Mouse (Mus musculus): ENCODE results near the gene Raver1.
"Not testable (repeated sequence)": the region's sequence is repeated elsewhere in the genome, so short reads cannot be mapped to it uniquely, and the experiment has no call there.

Raver1 gene

DNA sequence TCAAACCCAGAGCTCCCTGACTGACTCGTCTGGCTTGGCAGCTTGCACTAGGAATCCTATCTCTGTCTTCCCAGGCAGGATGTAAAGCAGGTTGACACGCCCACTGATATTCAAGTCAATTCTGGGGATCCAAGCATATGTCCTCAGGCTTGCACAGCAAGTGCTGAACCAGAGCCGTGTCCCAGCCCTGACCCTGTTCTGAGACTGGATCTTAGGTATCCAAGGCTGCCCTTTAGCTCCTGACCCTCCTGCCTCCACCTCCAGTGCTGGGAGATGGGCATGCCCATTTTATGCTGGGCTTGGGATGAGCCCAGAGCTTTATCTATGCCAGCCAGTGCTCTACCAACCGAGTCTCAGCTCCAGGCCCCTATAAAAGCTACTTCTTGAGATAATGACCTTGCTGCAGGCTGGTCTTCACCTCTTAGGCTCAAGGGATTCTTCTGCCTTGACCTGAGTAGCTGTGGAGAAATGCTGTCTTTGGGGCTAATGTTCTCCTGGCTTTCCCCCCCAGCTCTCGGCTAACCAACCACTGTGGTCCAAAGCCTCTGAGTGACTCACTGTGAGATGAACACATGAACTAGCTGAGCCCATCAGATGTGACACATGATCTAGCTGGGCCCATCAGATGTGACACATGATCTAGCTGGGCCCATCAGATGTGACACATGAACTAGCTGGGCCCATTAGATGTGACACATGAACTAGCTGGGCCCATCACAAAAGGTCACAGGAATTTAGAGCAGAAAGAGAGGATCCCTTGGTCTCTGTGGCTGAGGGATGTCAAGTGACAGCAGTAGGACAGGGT is 14.2 kb upstream of the Raver1 start:
- DNase-seq (ENCODE audit: low spot score in 2 of 2), result no peak

DNA sequence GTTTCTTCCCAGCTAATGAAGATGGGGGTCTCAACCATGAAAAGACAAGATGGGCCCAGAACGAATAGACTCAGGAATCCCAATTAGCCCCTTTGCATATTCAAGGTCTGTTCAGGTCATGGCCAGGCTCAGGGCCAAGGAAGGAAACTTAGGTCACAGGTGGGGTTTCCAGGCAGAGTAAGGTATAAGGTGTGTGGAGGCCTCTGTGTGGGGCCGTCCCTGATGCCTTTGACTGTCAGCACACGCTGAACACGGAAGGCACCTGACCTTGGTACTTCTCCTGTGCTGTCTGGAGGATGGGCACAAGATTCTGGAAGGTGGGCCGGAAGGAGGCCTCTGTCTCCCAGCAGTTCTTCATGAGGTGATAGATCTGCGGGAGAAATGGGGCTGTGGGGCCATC is 13.0 kb upstream of the Raver1 start:
- DNase-seq (ENCODE audit: low spot score in 2 of 2), result no peak

DNA sequence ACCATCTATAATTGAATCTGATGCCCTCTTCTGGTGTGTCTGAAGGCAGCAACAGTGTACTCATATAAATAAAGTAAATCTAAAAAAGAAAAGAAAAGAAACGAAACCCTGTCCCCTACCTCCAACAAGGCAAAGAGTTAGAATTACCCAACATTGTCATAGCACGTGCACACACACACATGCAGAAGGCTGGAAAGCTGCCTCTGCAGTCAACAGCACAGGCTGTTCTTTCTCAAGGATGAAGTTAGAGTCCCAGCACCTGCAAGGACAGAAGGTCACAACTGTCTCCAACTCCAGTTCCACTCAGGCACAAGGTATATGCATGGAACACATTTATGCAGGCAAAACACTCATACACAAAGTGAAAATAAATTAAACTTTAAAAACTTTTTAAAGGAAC is 10.3 kb upstream of the Raver1 start:
- no peak for DNase-seq (ENCODE audit: low spot score in 2 of 2)

DNA sequence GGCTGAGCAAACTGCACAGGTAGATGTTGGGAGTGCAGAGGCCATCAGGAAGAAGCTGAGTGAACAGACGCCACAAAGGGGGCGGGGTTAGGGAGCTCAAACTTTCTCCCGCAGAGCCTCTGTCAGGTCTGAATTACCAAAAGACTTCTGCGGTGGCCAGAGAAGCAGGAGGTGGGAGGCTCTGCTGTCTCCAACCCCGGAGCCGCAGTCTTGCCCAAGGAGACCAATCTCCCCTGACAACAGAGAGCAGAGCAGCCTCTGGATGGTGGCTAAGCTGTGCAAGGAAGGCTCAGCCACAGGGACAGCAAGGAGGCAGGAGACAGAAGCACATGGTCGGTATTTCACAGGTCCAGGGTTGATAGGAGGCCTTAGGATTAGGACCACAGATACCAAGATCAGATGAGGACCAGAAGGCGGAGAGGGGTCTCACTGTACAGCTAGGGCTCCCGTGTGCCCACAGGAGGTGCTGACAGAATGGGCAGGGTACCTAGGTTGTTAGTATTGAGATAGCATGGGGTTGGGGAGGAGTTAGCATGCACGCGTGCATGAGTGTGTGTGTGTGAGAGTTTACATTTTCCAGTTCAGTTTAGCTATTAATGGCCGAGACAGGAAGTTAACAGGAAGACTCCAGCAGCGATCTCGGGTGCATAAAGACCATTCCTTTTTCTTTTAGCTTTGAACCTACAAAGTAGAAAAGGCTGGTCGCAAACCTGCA is 8.8 kb upstream of the Raver1 start:
- DNase-seq (ENCODE audit: low spot score in 2 of 2), result no peak

DNA sequence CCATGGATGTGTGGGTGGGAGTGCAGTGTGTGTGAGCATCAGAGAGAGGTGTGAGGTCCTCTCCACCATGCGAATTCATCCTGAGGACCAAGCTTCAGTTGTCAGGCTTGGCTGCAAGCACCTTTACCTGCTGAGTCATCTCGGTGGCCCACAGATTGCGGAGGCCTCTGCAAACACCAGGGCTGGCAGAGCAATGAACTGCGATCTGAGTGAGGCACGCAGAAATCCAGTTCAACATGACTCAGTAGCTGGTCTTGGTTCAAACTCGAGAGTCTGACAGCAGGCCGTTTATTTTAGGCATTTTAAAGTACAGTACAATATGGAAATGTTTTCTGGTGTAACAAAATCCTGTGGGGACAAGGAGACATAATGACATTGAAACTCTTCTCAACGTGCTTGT is 6.0 kb upstream of the Raver1 start:
- peak; percentile 71 to 77 for DNase-seq (ENCODE audit: low spot score in 2 of 2)

DNA sequence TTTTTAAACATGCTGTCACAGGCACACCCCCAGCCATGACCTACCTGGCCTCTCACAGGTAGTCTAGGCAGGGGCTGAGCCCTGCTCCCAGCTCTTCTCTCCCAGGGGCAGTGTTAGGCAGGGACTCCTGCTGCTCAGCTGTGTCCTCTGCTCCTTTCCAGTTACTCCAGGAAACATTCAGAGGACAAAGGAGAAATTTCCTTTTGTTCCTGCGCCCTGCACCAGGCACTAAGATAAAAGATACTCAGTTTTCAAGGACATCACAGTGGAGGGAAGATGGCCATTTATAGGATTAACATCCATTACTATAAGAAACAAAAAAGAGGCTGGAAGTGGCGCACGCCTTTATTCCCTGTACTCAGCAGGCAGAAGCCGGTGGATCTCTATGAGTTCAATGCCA is 4.2 kb upstream of the Raver1 start:
- no peak for DNase-seq (ENCODE audit: low spot score in 2 of 2)

DNA sequence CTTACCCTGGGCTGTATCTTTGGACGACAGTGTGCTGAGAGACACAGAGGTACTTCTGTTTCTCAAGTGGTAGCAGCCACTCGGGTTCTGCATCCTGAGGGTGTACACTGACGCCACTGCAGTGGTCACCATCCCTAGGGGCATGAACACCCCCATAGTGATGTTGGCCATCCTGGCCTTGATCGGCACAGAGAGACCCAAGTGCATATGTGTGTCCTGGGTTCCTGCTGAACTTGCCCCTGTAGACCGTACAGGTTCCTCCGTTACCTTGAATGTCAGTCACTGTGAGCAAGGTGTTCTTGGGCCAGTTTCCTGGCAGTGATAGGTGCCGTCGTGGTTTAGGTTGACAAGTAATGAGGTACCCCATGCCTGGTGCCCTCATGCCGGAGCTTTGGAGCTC is 1.6 kb upstream of the Raver1 start:
- DNase-seq (ENCODE audit: low spot score in 2 of 2), result no peak

DNA sequence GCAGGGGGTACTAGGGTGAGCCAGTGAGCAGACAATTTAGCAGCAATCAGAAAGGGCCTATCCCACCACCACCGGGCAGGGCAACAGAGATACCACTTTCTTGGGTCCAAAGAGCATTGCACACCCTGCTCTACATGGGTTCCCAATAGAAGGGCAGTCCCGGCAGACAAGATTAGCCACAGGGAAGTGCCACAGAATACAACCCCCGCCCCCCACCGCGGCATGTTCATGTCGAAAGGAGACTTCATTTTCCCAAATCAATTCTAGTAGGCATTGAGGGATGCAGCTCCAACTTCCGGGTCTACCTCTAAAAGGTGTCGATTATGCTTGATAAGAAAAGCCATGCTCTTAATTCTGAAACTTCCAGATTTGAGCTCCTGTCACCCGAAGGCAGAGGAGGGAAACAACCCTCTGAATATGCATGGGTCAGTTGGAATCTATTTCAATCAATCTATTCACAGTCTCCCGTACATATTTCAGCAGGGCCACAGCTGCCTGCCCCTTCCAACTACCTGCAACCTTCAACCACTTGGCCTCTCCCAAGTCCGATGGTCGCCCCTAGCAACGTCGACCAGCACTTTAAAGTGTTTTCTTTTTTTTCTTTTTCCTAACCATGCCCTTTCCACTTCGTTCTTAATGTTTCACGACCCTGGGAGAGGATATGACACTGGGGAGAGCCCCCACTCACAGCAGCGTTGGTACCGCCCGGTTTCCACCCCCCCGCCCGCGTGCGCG is 669 bp downstream of the Raver1 start:
- no peak for DNase-seq (ENCODE audit: low spot score in 2 of 2)

DNA sequence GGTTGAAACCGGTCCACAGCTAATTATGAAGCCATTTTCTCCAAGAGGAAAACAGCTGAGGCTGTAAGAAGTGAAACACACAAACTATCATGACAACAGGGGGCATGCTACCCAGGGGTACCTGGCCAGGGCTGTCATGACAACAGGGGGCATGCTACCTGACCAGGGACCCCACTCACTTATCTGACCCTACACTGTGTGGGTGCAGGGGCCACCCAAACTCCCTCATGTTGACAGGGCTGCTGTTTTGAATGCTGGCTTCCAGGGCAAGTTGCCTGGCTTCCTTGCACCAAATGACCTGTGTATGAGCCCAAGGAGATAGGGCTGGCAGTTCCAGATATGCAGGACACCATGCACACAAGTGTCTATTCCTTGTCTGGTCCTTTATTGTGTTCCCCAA is 1.3 kb downstream of the Raver1 start:
- no peak for DNase-seq (ENCODE audit: low spot score in 2 of 2)

DNA sequence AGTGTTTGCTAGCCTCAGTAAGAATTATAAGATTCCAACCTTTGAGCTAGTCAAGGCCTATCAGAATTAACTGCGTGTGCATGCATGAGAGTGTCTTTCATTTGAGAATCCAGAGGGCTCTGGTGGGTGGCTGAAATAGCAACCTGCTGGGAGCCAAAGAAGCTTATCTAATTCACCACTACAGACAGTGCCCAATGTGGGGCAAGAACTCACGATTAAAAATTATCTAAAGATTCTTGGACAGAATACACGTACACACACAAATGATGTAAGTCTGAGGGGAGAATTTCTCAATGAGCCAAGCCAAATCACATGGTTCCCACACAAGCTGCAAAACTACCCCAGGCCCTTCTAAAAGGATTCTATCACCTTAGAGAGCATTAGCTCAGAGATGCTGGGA is 8.5 kb downstream of the Raver1 start:
- DNase-seq (ENCODE audit: low spot score in 2 of 2), result no peak

DNA sequence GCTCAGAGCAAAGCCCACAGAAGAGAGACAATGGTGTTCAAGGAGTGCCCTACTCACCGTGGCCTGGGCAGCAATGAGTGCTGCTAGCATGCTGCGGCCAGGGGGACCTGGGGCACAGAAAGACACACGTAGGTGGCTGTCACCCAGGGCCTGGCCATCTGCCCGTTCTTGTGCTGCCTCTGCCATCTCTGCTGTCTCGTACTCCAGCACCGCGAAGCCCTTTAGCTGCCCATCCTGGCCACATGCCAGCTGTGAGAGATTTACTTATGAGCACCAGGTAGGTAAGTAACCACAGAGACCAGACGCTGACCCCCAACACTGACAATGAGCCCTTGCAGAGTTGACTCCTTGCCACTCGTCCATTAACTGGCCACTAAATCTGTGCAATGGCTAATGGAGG is 10.7 kb downstream of the Raver1 start:
- no peak for DNase-seq (ENCODE audit: low spot score in 2 of 2)

DNA sequence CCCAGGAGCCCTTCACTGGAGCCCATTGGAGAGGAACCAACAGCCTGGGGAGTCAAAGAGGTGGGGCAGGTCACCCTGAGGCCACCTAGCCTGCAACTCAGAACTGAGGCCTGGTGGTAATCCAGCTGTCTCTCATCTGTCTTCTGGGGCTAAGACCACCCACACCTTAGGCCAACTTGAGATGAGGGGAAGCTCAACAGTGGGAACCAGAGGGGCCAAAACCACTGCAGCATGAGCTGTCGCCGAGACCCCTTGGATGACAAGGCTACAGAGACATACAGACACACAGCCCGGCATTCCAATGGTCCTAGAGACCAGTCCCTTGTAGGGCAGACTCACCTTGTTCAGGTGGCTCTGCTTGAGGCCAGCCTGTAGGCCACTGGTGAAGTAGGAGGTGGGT is 16.2 kb downstream of the Raver1 start:
- no peak for DNase-seq (ENCODE audit: low spot score in 2 of 2)

DNA sequence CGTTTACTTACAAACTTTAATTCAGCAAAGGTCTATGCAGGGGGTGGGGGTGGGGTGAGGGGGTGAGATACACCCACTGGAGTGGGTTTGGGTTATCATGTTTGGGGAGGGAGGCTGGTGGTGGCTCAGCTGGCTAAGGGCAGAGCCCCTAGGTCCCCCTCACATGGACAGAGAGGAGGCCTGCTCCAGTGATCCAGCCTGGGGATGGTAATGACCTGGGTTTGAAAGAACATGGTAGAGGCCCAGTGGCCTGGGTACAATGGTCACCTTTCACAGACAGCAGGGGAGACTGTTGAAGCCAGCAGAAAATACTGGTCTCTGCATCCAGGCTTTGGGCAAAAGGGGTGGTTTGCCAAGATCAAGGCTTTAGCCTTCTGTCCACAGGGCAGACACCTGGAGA is 17.6 kb downstream of the Raver1 start:
- DNase-seq (ENCODE audit: low spot score in 2 of 2), result no peak

DNA sequence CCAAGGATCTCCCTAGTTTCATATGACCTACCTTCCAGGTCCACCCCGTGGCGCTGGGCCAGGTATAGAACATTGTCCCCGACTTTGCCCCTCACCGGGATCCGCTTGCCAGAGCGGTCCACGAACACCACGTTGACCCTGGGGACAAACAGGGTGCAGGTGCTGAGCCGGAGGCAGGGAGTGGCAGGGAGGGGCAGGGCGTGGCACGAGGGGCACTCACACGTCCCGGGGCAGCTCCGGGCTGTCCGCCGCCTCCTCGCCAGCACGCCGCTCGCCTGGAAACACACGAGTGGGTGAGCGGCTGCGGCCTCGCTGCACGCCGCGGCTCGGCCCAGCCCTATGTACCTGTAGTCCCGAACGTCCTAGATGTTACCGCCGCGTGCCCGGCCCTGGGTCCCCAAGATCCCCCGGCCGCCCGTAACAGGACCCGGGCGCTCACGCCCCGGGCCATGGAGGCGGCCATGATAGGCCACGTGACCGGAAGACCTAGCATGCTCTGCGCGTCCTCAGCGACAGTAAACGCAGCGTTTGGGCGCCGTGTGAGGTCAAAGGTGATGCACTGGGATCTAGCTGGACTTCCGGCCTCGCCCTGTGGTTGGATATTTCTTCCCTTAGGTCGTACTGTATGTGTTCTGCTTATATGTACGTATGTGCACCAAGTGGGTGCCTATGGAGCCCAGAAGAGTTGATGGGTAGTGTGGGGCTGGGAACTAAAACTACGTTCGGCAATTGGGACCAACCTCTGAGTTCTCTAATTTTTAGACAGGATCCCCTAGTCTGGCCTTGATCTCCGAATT is 18.6 kb downstream of the Raver1 start, which contains the start of the genes Gm49373 and Fdx1l:
TSS of gene Gm49373 (minus strand) at position 53 of the 797 bp plus-strand sequence.
TSS of gene Fdx1l (minus strand) at position 571 of the 797 bp plus-strand sequence.
- peak; percentile 92 for DNase-seq (ENCODE audit: low spot score in 2 of 2)

DNA sequence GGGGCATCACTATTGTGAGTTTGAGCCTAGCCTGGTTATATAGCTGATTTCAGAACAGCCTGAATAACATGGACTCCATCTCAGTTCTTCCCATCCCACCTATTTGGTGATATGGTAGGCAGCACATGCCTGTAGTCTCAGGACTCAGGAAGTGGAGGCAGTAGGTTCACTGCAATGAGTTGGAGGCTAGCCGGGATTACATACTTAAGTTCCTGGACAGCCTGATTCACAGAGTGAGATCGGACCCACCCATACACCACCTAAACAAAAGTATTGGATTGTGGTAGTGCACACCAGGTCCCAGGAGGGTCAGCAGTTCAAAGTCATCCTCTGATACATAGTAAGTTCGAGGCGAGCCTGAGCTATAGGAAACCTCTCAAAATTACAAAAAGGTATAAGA is 19.2 kb downstream of the Raver1 start:
- no peak for DNase-seq (ENCODE audit: low spot score in 2 of 2)

DNA sequence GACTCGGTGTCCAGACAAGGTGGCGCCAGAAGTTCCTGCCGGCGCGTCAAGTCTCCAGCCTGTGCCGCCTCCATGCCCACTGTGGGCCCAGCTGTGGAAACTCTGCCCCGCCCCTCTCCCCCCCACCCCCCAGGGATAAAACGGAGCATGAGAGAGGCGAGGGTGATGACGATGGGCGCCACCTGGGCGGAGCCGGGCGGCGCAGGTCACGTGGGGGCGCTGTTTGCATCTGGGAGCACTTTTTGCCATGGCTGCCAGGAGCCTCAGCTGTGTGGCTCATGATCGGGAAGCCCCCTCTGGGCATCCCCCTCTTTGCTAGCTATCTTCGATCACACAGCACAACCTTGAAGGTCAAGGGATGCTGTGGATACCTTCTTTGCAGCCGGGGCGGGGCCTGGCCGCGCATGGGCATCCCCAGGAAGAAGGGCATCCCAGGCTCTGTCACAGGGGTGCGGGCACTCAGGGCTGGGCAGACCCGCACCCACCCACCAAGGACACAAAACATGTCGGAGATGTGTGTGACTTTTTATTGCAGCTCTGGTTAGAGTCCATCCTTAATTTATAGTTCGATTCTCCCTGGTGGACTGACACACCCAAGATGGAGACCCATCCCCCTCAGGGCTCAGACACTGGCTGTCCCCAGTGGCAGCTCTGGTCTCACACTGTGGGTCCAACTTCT is 24.7 kb downstream of the Raver1 start, which contains the start of gene Zglp1:
TSS of gene Zglp1 (minus strand) at position 88 of the 679 bp plus-strand sequence.
- DNase-seq (ENCODE audit: low spot score in 2 of 2), result no peak

DNA sequence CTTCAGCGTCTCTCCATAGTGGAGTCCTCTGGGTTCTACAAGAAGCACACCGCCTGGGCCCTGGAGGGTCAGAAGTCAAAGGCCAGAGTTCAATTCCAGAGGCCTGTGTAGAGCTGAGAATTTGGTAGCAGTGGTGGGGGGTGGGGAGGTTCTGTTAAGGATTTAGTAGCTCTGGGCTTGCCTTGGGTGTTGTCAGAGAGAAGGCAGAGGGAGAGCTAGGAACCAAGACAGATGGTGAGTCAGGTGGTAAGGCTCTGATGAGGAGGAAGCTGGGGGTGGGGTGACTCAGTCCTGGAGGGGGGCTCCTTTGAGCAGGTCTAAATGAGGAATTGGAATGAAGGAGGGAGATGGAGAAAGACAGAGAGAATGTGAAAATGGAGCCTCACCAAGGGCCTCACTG is 28.9 kb downstream of the Raver1 start:
- peak; percentile 76 to 82 for DNase-seq (ENCODE audit: low spot score in 2 of 2)

DNA sequence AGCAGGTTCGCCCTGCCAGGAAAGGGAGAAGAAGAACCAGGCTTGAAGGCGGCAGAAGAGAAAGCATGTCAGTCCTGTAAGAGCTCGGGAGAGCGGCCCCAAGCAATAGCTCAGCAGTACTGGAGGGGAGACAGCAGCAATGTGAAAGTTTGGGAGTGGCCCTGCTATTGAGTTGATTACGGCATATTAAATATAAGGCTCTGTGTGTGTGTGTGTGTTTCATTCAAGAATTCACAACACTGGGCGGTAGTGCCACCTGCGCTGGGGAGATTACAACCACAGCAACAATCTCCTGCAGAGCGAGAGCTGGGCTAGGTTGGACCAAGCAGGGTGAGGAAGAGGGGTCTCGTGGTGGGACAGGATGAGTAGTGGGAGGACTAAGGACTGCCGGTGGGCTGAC is 40.2 kb downstream of the Raver1 start:
- DNase-seq (ENCODE audit: low spot score in 2 of 2), result no peak

DNA sequence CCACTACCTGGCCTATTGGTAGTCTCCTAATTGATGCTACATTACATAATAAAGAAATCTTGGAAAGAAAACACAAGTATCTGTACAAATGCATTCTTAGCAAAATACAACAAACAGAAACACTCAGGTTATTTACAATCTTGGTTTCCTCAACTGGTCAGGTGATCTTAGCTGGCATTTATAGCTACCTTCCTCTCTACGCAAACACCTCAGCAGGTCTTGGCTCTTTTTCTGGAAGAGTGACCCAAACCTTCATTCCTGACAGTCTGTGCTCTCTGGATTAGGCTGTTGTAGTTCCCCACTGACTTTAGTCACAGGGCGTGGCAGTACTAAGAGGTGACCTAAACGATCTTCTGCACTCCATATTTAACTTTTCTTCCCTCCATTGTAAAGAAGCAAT is 46.6 kb downstream of the Raver1 start:
- DNase-seq (ENCODE audit: low spot score in 2 of 2), result no peak

DNA sequence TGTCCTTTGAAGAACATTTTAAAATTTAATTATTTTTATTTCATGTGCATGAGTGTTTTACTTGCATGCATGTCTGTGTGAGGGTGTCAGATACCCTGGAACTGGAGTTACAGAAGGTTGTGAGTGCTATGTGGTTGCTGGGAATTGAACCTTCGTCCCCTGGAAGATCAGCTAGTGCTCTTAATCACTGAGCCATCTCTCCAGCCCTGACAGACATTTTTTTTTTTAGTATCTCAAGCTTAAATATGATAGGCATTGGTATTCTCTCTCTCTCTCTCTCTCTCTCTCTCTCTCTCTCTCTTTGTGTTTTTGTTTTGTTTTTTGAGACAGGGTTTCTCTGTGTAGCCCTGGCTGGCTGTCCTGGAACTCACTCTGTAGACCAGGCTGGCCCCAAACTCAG is 47.0 kb downstream of the Raver1 start:
- not testable (repeated sequence) for DNase-seq (ENCODE audit: low spot score in 2 of 2)

DNA sequence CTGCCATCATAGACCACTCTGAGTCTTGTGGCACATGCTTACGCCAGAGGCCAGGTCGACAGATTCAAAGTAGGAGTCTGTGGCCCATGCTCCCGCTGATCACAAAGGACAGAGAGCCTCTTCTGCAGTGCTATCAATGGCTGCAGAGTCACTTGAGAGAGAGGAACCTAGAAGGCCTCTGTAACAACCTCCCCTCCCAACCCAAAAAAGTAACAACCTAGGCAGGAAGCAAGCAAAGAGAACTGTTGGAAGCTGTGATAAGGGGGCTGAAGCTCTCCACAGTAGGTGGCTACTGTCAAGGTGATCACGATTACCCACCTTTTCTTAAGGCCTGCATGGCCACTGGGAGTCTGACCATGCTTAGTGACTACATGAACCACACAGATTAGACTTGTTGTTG is 48.2 kb downstream of the Raver1 start:
- no peak for DNase-seq (ENCODE audit: low spot score in 2 of 2)
